Mouse (Mus musculus) lung, postnatal 36 days (tissue): ENCODE measurements around the gene Gm45716.
A peak's percentile ranks its signal among the peaks of the same experiment; 100 is the strongest.

ENCODE experiments used
- DNase-seq: peaks from one replicate; pipeline ENCODE4 v3.0.0; 2022; ENCODE audit warnings: mixed read lengths

Gene Gm45716

GRCm38 (mm10) chr11:90187441-90187840, at the start of gene Gm45716:
Gene Gm45716, plus strand, starts transcription at chr11:90187683.
- DNase-seq, result no peak

GRCm38 (mm10) chr11:90142393-90142792, 45.1 kb upstream of the Gm45716 start:
- peak; percentile 88 for DNase-seq

- no peak for DNase-seq
These were observed 44.5 kb upstream of the Gm45716 start for GRCm38 (mm10) chr11:90142936-90143335.

GRCm38 (mm10) chr11:90146086-90146860, 41.2 kb upstream of the Gm45716 start:
- DNase-seq, result peak; percentile 67

- DNase-seq, result no peak
These were observed 32.4 kb upstream of the Gm45716 start for GRCm38 (mm10) chr11:90155066-90155465.

GRCm38 (mm10) chr11:90155466-90155865, 32.0 kb upstream of the Gm45716 start:
- DNase-seq, result no peak

- peak; percentile 70 for DNase-seq
These were observed 19.7 kb upstream of the Gm45716 start for GRCm38 (mm10) chr11:90167771-90168170.

GRCm38 (mm10) chr11:90168338-90169065, 19.0 kb upstream of the Gm45716 start:
- DNase-seq, result peak; percentile 56

GRCm38 (mm10) chr11:90169200-90170013, 18.1 kb upstream of the Gm45716 start:
- DNase-seq, result peak; percentile 17

GRCm38 (mm10) chr11:90170014-90170320, 17.5 kb upstream of the Gm45716 start:
- peak; percentile 72 for DNase-seq

GRCm38 (mm10) chr11:90172331-90172730, 15.2 kb upstream of the Gm45716 start:
- no peak for DNase-seq

- no peak for DNase-seq
These were observed 11.7 kb upstream of the Gm45716 start for GRCm38 (mm10) chr11:90175634-90176300.

- DNase-seq, result no peak
These were observed 10.1 kb upstream of the Gm45716 start for GRCm38 (mm10) chr11:90177389-90177788.

- peak; percentile 66 for DNase-seq
These were observed 4.1 kb upstream of the Gm45716 start for GRCm38 (mm10) chr11:90183361-90183760.

- DNase-seq, result no peak
These were observed 2.7 kb upstream of the Gm45716 start for GRCm38 (mm10) chr11:90184756-90185155.

- DNase-seq, result no peak
These were observed 2.7 kb downstream of the Gm45716 start for GRCm38 (mm10) chr11:90190156-90190555.

GRCm38 (mm10) chr11:90194946-90195345, 7.5 kb downstream of the Gm45716 start:
- no peak for DNase-seq

- DNase-seq, result no peak
These were observed 8.5 kb downstream of the Gm45716 start for GRCm38 (mm10) chr11:90195756-90196520.

- no peak for DNase-seq
These were observed 9.2 kb downstream of the Gm45716 start for GRCm38 (mm10) chr11:90196521-90197215.

- DNase-seq, result no peak
These were observed 10.6 kb downstream of the Gm45716 start for GRCm38 (mm10) chr11:90198048-90198447.

GRCm38 (mm10) chr11:90200826-90201225, 13.3 kb downstream of the Gm45716 start:
- DNase-seq, result no peak
